Mouse (Mus musculus) erythroblast, embryonic 14.5 days (primary cell): ENCODE data around the gene Brd4.

Source experiments
- GATA1 ChIP-seq: IDR thresholded peaks from 2 replicates; pipeline ENCODE4 v1.6.1; 2012; ENCODE audit warnings: low read length, inconsistent platforms, mixed read lengths
- TAL1 ChIP-seq: IDR thresholded peaks from 3 replicates; pipeline ENCODE4 v1.6.1; 2012; ENCODE audit warnings: low read length, inconsistent platforms, mixed read lengths

GRCm38 (mm10) chr17:32235534-32236191 is 48.9 kb downstream of the Brd4 start:
- TF ChIP-seq GATA1 (no peak), TAL1 (no peak)
